Mouse (Mus musculus) hematopoietic stem cell, adult 5-6 weeks (primary cell): ENCODE results near the gene Abhd17a. TPM values are rescaled to one million over a fixed set of nuclear protein-coding genes. Genes with fewer than 3 reads are reported as not detected.
"Not testable (repeated sequence)": the region's sequence is repeated elsewhere in the genome, so short reads cannot be mapped to it uniquely, and the experiment has no call there.

ENCODE experiments used
- ATAC-seq, 2 experiments: fragments of 125-278 bp in 1 of 2; replicated peaks in 1 of 2; 2 replicates each; pipeline ENCODE4 v1.8.0; 2016 to 2017; ENCODE audit warnings: inconsistent platforms in 2 of 2, mild to moderate bottlenecking in 2 of 2, moderate number of reproducible peaks in 2 of 2, low read depth in 1 of 2, moderate TSS enrichment in 1 of 2; ENCODE audit not compliant: low FRiP score in 2 of 2, poor library complexity in 2 of 2, severe bottlenecking in 2 of 2, insufficient read depth in 1 of 2, low TSS enrichment in 1 of 2
- total RNA-seq: library from RNA; stranded (forward); fragments of 172-1452, 232-1000 nt; gene quantifications from 2 replicates; pipeline ENCODE4 v1.2.3, GENCODE M21; 2017

Abhd17a gene
- total RNA-seq, 1 experiment from 2014 or later, result 16.3 TPM

GRCm38 (mm10) chr10:80611905-80612304 lies 21.8 kb upstream of the Abhd17a start:
- no peak for ATAC-seq

GRCm38 (mm10) chr10:80611024-80611423 lies 20.9 kb upstream of the Abhd17a start:
- ATAC-seq, result peak; percentile 57 to 65

DNA sequence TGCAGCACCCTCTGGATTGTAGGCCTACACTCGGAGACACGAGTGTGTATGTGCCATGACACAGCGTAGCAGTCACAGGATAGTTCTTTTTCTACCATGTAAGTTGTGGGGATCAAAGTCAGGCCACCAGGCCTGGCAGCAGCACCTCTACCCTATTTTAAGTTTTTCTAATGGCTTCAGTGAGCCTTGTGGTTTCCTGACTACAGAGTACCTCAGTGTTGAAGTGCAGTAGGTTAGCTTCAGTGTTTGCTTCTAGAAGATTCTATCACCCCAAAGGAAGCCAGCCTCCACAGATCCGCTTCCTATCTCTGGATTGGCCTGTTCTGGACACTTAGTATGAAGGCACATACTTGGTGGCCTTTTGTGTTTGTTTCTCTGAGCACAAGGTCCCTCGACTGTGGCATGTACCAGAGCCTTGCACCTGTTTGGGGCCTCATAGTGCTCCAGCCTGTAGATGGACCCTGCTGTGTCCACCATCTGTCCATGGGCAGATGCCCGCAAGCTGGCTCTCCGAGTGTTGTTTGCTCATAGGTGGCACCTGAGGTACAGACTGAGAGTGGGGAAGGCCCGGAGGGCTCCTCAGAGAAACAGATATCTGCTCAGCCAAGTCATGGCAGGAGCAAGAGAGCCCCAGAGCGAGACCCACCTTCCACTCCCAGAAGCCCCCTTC lies 20.1 kb upstream of the Abhd17a start:
- ATAC-seq, result peak in 1 of 2 experiments; percentile 12; a peak in 1 of 4 replicates

DNA sequence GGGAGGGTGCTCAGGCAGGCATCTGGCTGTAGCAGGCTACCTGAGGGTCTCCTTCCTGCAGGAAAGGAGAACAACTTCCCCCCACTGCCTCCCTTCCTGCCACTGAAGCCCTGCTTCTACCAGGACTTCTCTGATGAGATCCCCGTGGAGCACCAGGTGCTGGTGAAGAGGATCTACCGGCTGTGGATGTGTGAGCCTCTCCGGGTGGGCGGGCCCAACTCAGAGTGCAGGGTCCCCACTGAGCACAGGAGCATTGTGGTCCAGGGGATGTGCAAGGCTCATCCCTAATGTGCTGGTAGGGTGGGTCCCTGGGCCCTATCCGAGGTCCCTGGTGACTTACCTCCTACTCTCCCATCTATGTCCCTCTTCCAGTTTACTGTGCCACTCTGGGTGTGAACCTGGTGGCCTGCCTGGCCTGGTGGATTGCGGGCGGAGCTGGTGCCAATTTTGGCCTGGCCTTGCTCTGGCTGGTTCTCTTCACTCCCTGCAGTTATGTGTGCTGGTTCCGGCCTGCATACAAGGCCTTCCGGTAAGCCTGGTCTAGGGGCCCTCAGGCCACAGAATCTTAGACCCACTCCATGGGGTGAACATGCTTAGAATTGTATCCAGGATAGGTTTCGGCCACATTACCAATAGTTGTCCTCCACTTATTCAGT lies 19.3 kb upstream of the Abhd17a start:
- no peak for ATAC-seq

- ATAC-seq, result no peak
Observed at GRCm38 (mm10) chr10:80608435-80608834, 18.3 kb upstream of the Abhd17a start.

GRCm38 (mm10) chr10:80606737-80607350 lies 16.7 kb upstream of the Abhd17a start:
- no peak for ATAC-seq

DNA sequence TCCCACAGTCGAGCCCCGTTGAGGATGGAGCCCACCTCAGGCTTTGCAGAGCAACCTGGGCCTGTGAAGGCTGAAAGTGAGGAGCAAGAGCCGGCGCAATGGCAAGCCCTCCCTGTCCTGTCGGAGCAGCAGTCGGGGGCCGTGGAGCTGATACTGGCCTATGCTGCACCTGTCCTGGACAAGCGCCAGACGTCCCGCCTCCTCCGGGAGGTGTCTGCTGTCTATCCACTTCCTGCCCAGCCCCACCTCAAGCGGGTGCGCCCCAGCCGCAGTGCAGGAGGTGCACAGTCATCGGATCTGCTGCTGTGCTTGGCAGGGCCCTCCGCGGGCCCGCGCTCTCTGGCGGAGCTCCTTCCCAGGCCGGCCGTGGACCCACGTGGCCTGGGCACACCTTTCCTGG lies 16.2 kb upstream of the Abhd17a start:
- no peak for ATAC-seq

DNA sequence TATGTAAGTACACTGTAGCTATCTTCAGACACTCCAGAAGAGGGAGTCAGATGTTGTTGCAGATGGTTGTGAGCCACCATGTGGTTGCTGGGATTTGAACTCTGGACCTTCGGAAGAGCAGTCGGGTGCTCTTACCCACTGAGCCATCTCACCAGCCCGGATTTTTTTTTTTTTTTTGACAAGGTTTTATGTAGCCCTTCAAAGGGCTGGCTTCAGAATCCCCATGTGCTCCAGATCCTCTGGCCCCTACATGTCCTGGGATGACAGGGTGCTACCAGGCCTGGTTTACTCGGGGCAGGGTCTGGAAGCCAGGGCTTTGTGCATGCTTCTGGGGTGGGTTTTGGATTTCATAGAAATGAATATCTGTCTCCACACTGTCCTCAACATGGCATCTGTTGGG lies 15.6 kb upstream of the Abhd17a start, which contains the start of gene Gm49322:
TSS of gene Gm49322 (plus strand) at position 301 of the 400 bp plus-strand sequence.
- not testable (repeated sequence) for ATAC-seq

GRCm38 (mm10) chr10:80604988-80605387 lies 14.8 kb upstream of the Abhd17a start:
- no peak for ATAC-seq

DNA sequence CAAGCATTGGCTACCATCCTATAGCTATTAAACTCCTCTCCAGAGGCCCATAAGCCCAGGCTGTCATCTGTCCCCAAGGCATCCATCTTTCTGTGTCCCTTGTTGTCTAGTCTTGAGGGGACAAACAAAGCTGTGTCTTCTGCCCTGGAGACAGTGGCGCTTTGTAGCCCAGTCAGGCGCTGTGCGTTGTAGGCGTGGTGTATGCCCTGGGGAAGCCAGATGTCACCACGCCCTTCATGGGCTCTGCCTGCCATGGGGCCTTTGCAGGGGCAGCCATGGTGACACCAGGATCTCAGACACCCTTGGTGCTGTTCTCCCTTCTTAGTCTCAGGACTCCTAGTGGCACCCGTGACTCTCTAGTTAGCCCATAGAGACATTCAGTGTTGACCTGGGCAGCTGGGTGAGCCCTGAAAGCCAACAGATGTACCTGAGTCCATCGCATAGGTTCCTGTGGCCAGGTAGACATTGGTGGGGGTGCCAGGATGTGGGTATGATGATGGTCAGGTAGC lies 13.9 kb upstream of the Abhd17a start:
- no peak for ATAC-seq

GRCm38 (mm10) chr10:80603364-80603763 lies 13.2 kb upstream of the Abhd17a start:
- ATAC-seq, result no peak

DNA sequence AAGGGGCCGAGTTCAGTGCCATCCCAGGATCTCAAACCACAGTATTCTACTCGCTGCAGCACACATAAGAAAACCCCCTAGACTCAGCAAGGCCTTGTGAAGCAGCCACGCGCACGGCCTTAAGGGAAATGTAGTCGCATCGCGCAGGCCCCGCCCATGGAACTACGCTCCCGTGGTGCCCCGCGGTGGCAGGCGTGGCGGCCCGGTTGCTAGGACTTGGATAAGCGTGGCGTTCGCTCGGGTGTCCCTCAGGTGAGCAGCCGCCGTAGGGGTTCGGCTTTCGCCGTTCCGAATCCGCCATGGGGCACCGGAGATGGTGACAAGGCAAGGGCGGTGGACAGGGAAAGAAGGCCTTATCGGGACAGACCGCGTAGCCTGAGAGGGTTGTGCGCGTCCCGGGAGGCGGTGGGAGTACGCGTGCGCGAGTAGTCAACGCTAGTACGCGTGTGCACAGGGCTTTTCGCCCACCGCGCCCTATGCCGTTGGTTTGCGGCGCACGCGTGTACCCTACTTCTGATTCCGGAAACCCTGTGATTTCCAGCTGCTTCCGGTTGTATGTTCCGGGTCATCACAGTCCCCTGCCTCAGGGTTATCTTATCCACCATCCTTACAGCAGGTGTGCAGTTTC lies 12.7 kb upstream of the Abhd17a start, which contains the start of the genes Scamp4 and Adat3:
TSS of gene Scamp4 (plus strand) at position 175 of the 628 bp plus-strand sequence.
TSS of gene Adat3 (plus strand) at position 183 of the 628 bp plus-strand sequence.
- peak; percentile 90 to 91 for ATAC-seq

- ATAC-seq, result no peak
Observed at GRCm38 (mm10) chr10:80596318-80596717, 6.2 kb upstream of the Abhd17a start.

DNA sequence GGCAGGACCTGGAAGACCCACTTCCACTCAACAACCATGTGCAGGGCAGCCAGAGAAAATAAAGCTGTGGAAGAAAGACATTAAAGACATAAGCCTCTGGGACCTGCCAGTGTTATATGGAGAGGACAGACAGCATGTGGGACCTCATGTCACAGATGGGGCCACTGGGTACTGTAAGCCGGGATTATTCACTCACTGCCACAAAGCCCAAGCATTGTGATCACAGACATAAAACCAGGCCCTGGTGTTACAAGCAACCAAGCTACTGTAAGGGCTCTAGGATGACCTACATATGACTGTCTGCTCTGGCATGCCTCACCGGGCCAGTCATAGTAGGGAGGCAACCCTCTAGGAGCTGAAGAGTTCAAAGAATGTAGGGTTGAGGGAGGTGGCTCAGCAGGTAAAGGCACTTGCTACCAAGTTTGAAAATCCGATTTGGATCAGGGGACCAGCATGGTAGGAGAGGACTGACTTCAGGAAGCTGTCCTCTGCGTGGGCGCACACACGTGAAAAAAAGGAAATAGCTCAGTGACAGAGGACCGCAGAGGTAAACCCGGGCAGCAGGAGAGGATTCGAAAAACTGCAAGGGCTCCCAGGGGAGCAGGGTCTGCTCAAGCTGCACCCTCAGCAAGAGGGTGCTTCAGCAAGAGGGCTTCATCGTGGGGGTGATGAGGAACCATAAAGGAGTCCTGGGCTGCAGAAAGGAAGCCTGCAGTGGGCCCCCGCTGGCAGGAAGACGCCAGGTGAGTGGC lies 838 bp downstream of the Abhd17a start:
- ATAC-seq, result no peak

DNA sequence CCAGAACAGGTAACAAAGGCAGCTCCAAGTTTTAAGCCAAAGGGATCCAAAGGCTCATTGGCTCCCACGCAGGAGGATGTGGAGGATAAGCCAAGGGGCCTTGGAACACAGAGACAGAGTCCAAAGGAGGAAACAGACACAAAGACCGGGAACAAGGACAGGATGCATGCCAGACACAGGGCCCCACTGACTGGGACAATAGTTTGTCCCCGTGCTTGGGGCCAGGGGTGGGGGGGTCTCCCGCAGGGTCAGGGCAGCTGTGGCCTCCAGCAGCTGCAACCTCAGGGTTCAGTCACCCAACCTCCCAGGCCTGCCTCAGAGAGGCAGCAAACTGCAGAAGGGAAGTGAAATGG lies 2.9 kb downstream of the Abhd17a start:
- ATAC-seq, result no peak

DNA sequence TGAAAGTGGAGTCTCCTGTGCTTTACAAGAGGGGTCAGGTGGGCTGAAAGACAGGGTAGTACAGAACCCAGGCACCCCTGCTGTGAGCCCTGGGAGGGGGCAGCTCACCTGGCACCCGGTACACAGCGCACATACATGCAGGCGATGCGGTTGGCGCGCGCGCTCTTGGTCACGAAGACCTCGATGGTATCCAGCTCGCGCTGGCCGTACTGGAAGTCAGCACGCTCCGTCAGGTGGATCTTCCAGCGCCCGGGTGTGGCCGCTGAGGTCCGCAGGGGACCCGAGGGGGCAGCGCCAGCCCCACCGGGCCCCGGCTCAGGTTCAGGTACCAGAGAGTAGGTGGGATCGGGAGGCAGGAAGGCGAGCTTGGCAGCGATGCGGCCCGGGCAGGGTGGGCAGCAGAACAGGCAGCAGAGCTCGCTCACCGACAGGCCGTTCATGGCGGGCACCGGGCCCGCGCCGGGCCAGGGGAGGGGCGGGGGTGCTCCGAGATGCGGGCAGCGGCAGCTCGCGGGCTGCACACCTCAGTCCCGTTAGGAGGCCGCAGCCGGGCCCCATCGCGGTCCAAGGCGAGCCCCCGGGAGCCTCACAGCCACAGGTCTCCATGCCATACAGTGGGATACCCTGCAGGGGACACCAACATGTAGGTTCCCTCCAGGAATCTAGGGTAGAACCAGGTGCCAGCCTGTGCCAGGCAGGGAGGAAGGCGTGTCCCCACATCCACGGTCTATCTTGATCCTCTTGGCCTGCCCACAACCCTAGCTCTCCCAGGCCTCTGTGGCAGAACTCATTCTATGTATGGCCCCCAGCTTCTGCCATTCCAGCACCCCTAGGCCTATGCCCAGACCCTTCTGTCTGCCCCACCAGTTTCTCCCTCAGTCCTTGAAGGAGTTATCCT lies 3.5 kb downstream of the Abhd17a start:
- no peak for ATAC-seq
